Mouse (Mus musculus) thymus, adult 2 months (tissue): ENCODE data around the gene Fam209. TPM values are rescaled to one million over a fixed set of nuclear protein-coding genes. Genes with fewer than 3 reads are reported as not detected.

Experiments used
- DNase-seq: peaks from one replicate; pipeline ENCODE4 v3.0.0; 2021
- H3K27ac ChIP-seq: fragments of 200-500 bp; 2 replicates; pipeline ENCODE4 v1.5.1; 2012; ENCODE audit warnings: low read length, control low read depth; ENCODE audit not compliant: control insufficient read depth, insufficient read depth
- H3K27me3 ChIP-seq: fragments of 200-500 bp; 2 replicates; pipeline ENCODE4 v1.6.1; 2012; ENCODE audit warnings: mild to moderate bottlenecking, low read length, moderate library complexity, mixed read lengths; ENCODE audit not compliant: control insufficient read depth, insufficient read depth
- H3K36me3 ChIP-seq: fragments of 200-500 bp; 2 replicates; pipeline ENCODE4 v1.6.1; 2012; ENCODE audit warnings: mild to moderate bottlenecking, low read length, moderate library complexity; ENCODE audit not compliant: control insufficient read depth, insufficient read depth
- H3K4me1 ChIP-seq: fragments of 200-500 bp; replicated peaks from 2 replicates; pipeline ENCODE4 v1.6.1; 2012; ENCODE audit warnings: low read length; ENCODE audit not compliant: control insufficient read depth, insufficient read depth
- H3K4me3 ChIP-seq: fragments of 200-500 bp; 2 replicates; pipeline ENCODE4 v1.5.1; 2012; ENCODE audit warnings: mild to moderate bottlenecking, low read length, control low read depth, moderate library complexity; ENCODE audit not compliant: control insufficient read depth, insufficient read depth
- CTCF ChIP-seq: fragments of 200-500 bp; IDR thresholded peaks from 2 replicates; pipeline ENCODE4 v1.5.1; 2012; ENCODE audit warnings: mild to moderate bottlenecking, control low read depth, low read length, moderate library complexity, borderline replicate concordance; ENCODE audit not compliant: control insufficient read depth, poor library complexity, insufficient read depth; ENCODE audit errors: extremely low read depth
- POLR2A ChIP-seq: fragments of 200-500 bp; IDR thresholded peaks from 2 replicates; pipeline ENCODE4 v1.6.1; 2012; ENCODE audit warnings: mild to moderate bottlenecking, low read length, control low read depth, moderate library complexity; ENCODE audit not compliant: control insufficient read depth, poor library complexity, insufficient read depth; ENCODE audit errors: extremely low read depth
- WGBS: fragments of 180-500 bp; shearing (Covaris S2); methylation state at CpG from one replicate; pipeline ENCODE4 v1.1.7; 2018; 5-methylcytosine and 5-hydroxymethylcytosine counted together
- polyA plus RNA-seq: library from polyadenylated mRNA; depleted of rRNA; stranded (reverse); fragments of >200 nt; gene quantifications from 2 replicates; pipeline ENCODE4 v1.2.3, GENCODE M21; 2012

Gene Fam209
- polyA plus RNA-seq, 1 experiment, result 0.81 TPM

DNA sequence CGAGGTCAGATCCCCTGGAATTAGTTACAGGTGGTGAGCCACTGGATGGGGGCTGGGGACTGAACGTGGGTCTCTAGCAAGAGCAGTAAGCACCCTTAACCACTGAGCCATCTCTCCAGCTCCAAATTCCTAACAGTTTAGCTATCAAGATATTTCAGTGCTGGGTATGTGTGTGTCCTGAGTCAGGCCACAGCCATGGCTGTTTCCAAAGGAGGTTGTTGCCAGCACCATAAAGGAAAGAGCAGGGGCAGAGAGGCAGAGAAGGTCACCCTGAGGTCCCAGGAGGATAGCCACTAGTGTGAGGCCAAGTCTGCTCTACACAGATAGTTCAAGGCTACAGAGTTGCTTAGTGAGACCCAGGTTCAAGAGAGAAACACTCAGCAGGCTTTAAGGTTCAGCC, 11.7 kb upstream of the Fam209 start:
- H3K27ac ChIP-seq, result no peak overlapping the region
- 89% methylated on average over 2 of the region's 2 CpGs for WGBS
- no peak overlapping the region for H3K4me3 ChIP-seq
- H3K4me1 ChIP-seq, result peaks cover 21% of the 10 kb centered on the region
- no peaks in the 10 kb centered on the region for H3K27me3 ChIP-seq
- DNase-seq, result no peak
- peaks cover 36% of the 10 kb centered on the region for H3K36me3 ChIP-seq
- TF ChIP-seq CTCF, result no peak
- no peak for TF ChIP-seq POLR2A

DNA sequence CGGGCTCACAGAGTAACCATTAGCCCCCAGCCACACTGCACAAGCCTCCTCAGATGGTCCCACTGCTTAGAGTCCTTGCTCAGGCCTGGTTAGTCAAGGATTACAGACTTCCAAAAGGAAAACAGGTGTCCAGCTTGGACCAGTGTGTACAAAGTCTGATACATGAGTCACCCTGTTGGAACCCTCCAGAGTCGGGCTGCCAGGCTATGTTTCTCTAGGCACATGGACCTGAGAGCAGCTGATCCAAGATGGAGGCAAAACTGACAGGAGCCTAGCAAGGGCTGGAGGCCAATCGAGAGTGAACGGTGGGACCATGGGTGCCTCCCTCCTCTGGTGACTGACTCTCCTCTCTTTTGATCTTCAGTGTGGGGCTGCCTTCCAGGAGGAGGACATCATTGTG, 9.5 kb upstream of the Fam209 start:
- WGBS, result 98% methylated on average over 4 of the region's 4 CpGs
- DNase-seq, result no peak
- Histone ChIP-seq H3K27me3 (no peaks in the 10 kb centered on the region), H3K36me3 (peaks cover 51% of the 10 kb centered on the region), H3K4me1 (peaks cover 10% of the 10 kb centered on the region), H3K4me3 (no peak overlapping the region), H3K27ac (no peak overlapping the region)
- no peak for TF ChIP-seq CTCF
- no peak for TF ChIP-seq POLR2A

DNA sequence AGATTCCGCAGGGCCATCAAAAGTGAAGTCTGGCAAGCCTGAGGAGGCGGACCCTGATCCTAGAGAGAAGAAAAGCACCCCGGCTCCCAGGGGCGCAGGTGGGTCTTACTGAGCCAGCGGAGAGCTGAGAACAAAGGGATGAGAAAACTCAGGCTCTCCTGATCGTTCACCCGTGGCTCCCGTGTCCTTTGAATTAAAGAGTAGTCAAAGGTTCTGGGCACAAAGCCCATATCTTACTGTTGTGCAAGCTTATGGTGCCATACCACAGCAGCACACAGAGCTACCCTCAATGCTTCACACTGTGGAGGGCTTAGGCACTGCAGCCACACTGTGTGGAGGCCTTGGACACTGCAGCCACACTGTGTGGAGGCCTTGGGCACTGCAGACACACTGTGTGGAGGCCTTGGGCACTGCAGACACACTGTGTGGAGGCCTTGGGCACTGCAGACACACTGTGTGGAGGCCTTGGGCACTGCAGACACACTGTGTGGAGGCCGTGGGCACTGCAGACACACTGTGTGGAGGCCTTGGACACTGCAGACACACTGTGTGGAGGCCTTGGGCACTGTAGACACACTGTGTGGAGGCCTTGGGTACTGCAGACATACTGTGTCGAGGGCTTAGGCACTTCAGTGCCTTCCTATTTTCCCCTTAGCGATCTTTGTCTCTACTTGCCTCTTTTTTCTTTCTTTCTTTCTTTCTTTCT, 5.7 kb upstream of the Fam209 start:
- Histone ChIP-seq H3K27ac (no peak overlapping the region), H3K4me3 (no peak overlapping the region), H3K4me1 (no peaks in the 10 kb centered on the region), H3K36me3 (peaks cover 66% of the 10 kb centered on the region), H3K27me3 (no peaks in the 10 kb centered on the region)
- WGBS, result 93% methylated on average over 11 of the region's 11 CpGs
- TF ChIP-seq CTCF (no peak), POLR2A (no peak)
- no peak for DNase-seq

DNA sequence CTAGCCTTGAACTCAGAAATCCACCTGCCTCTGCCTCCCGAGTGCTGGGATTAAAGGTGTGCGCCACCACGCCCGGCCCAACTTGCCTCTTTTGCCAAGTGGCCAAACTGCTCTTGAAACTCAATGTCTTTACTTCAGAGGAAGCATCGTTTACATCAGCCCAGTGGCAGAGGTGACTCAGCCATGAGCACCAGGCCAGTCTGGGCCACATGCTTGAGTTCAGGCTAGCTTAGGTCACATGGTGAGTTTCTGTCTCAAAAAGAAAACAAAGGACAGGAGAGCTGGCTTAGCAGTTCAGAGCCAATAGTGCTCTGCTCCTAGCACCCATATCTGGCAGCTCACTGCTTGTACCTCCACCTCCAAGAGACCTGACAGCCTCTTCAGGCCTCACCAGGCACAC, 5.1 kb upstream of the Fam209 start:
- Histone ChIP-seq H3K4me1 (no peaks in the 10 kb centered on the region), H3K36me3 (peaks cover 66% of the 10 kb centered on the region), H3K27me3 (no peaks in the 10 kb centered on the region), H3K27ac (no peak overlapping the region), H3K4me3 (no peak overlapping the region)
- no peak for DNase-seq
- 96% methylated on average over 5 of the region's 5 CpGs for WGBS
- TF ChIP-seq POLR2A, result no peak
- no peak for TF ChIP-seq CTCF

DNA sequence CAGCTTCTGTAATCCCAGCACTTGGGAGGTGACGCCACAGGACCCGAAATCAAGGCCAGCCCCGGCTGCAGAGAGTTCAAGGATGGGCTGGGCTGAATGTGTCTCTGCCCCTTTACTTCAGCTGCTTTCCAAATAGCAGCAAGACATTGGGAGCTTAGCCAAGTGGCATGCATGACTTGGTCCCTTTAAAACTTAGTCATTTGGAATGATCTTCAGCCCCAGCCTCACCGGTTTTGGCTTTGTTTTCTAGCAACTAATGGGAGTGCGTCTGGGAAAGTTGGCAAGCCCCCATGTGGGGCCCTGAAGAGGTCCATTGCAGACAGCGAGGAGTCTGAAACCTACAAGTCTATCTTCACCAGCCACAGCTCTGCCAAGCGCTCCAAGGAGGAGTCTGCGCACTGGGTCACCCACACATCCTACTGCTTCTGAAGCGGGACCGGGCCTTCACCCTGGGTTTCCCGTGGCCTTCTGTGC, 3.9 kb upstream of the Fam209 start:
- Histone ChIP-seq H3K4me3 (no peak overlapping the region), H3K27ac (no peak overlapping the region), H3K27me3 (no peaks in the 10 kb centered on the region), H3K4me1 (no peaks in the 10 kb centered on the region), H3K36me3 (peaks cover 56% of the 10 kb centered on the region)
- TF ChIP-seq CTCF (no peak), POLR2A (no peak)
- DNase-seq, result no peak
- 97% methylated on average over 11 of the region's 11 CpGs for WGBS

DNA sequence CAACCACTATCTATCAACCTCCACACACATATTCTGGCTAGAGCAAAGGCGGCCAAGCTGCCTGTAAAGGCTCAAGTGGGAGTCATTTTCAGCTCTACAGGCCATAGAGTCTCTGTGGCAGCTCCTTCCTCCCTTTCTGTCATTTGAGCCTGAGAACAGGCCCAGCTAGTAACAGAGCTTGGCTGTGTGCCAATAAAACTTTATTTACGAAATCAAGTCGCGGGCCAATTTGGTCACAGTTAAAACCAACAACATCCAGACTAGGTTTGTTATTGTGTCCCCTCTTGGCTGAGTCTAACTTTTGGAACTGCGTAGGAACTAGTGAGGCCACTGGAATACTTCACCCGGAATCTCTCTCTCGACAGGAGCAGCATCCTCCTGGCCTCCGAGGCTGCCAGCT, 1.3 kb downstream of the Fam209 start:
- no peak for DNase-seq
- 87% methylated on average over 8 of the region's 8 CpGs for WGBS

More for the DNA sequence above, 1.3 kb downstream of the Fam209 start:
- H3K4me1 ChIP-seq, result no peaks in the 10 kb centered on the region; the same call in 1 of the 2 replicates
- TF ChIP-seq CTCF (no peak), POLR2A (no peak)
- no peaks in the 10 kb centered on the region for H3K27me3 ChIP-seq
- H3K36me3 ChIP-seq, result peaks cover 12% of the 10 kb centered on the region; the same call in 1 of the 2 replicates
- no peak overlapping the region for H3K4me3 ChIP-seq
- no peak overlapping the region for H3K27ac ChIP-seq
